Mouse (Mus musculus) bone marrow, adult 2 months (tissue): Measurements from ENCODE around the gene Acer3.

Experiments used
- CTCF ChIP-seq: fragments of 200-500 bp; IDR thresholded peaks from 2 replicates; pipeline ENCODE4 v1.5.1; 2011; ENCODE audit warnings: low read length, control low read depth; ENCODE audit not compliant: control insufficient read depth, insufficient read depth
- POLR2A ChIP-seq: fragments of 200-500 bp; IDR thresholded peaks from 2 replicates; pipeline ENCODE4 v1.6.1; 2011; ENCODE audit warnings: low read depth, mild to moderate bottlenecking, control low read depth, low read length, borderline replicate concordance; ENCODE audit not compliant: control insufficient read depth

GRCm38 (mm10) chr7:98357324-98357723, 36.3 kb upstream of the Acer3 start:
- TF ChIP-seq CTCF, result no peak
- no peak for TF ChIP-seq POLR2A
